Mouse (Mus musculus) left cerebral cortex, postnatal 25 days (tissue): ENCODE measurements around the gene Gpr1. TPM values are rescaled to one million over a fixed set of nuclear protein-coding genes. Genes with fewer than 3 reads are reported as not detected.

Source experiments
- DNase-seq, 2 experiments: peaks; one replicate each; pipeline ENCODE4 v3.0.0; 2022; ENCODE audit warnings: low spot score in 2 of 2, mixed read lengths in 1 of 2
- intact Hi-C: fragments of 180-260 bp; cut with DNase I; formaldehyde crosslinking; loops from one replicate; pipeline ENCODE4 v1.15.1; 2025
- total RNA-seq, 2 experiments: library from RNA; stranded (reverse); gene quantifications; 2 replicates each; pipeline ENCODE4 v1.2.3; 2021

Gene Gpr1
- total RNA-seq, result under 1 TPM; 0.32 to 0.78 TPM

DNA sequence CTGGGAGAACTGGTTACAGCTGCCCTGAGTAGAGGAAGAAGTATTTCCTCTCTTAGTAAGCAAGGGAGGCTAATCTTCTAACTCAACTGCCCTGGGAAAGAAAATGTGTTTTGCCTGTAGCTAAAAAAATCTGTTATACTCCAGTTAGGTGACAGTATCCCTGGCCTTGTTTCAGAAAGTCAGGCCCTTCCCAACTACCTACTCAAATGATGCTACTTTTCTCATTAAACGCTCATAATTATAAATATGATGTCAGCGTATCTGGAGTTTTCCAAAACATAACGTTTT, at the start of gene Gpr1:
Gene Gpr1, minus strand, starts transcription at position 273 of the 288 bp plus-strand sequence.
- DNase-seq, result no peak
- intact Hi-C loops, result no loop called here

DNA sequence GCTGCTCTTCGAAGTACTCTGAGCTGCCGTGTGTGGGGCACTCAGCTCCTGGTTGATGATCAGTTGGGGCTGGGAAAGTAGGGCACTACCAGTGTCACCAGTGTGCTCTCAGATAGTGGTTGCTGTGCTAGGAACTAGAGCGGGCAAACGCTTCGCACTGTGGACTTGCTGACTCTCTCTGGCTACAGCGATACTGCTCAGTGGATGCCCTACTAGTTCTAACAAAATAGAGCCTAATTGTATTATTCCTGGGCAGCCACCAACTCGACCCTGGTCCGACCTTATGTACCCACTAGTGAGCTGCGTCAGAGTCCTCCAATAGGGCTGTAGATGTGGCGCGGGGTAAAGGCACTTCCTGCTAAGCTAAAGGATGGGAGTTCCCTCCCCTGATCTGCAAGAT, 49.3 kb upstream of the Gpr1 start:
- DNase-seq, result no peak
- intact Hi-C loops, result no loop called here

DNA sequence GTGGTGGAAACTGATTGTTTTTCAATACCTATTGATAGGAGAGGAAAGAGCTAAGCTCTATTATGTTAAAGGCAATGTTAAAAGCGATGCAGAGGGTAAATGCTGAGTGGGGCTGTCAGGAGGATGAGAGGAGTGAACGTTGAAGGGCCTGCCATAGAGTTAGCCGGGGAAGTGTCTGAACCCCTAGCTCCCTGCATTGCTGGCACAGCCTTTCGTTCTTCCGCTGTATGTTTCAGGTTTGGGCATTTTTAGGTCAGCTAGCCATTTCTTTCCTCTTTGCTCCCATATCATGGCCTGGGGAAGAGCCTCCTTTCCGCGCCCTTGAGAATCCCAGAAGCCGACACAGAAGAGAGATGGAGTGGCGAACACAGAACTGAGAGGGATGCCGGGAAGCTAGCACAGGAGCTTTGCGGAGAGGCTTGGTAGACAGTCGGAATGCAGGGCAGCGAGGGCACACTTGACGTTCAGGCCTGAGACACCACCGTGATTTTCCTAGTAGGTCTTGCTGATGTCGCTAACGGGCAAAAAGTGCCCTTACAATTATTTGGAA, 46.8 kb upstream of the Gpr1 start:
- intact Hi-C loops, result no loop called here
- DNase-seq, result no peak

DNA sequence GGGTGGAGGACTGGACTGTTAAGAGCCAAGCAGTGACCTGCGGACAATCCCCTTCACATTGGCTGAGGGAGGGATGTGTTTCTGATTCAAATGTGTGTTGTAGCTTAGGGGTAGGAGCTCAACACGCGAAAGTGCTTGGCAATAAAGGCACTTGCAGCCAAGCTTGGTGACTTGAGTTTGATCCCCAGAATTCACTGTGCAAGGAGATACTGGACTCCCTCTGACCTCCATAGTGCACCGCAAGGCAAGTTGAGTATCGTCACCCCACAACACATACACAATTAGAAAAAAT, 46.3 kb upstream of the Gpr1 start:
- intact Hi-C loops, result no loop called here
- DNase-seq, result no peak

GRCm38 (mm10) chr1:63259916-63260741, 45.8 kb upstream of the Gpr1 start:
- intact Hi-C loops, result no loop called here
- DNase-seq, result no peak

DNA sequence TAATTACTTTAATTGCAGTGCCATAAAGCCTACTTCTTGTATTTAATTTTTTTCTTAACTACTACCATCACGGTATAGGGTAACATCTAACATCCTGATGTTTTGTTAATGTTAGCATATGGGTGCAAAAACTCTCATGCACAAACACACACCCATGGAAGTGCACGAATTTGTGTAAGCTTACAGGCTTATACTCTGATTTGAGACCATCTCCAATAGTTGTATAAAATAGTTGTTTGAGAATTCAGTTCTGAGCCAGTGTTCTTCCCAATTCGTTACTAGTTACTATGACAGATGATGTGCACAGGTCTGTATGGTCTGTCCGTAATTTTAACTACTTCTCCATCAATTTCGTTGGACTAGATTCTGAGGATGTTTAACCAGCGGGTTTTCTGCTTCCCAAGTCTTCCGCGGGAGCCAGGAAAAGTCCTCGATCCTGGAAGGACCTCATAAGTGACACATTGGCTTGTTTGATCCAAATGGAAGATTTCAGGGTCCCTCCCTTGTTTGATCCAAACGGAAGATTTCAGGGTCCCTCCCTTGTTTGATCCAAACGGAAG, 45.0 kb upstream of the Gpr1 start:
- intact Hi-C loops, result no loop called here
- DNase-seq, result no peak

- intact Hi-C loops, result no loop called here
- no peak for DNase-seq
Measured at GRCm38 (mm10) chr1:63258501-63258900, 44.2 kb upstream of the Gpr1 start.

- intact Hi-C loops, result no loop called here
- DNase-seq, result peak in 1 of 2 experiments; percentile 62
Measured at GRCm38 (mm10) chr1:63256083-63256482, 41.7 kb upstream of the Gpr1 start.

DNA sequence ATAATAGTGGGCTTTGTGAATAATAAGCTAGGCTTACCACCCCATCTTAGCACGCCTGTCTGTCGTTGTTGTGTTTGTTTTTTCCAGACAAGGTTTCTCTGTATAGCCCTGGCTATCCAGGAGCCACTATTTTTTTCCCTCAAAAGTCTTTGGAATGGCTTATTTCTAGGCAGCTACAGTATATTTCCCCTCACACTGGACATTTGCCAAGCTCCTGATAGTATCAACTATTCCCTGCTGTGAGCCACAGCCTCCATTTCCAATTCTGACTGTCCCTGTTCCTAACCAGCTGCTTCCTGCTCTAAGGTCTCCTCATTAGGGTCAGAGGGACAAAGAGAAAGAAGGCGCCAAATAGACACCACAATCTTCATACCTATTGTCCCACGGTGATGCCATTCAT, 40.8 kb upstream of the Gpr1 start:
- DNase-seq, result no peak
- intact Hi-C loops, result no loop called here

DNA sequence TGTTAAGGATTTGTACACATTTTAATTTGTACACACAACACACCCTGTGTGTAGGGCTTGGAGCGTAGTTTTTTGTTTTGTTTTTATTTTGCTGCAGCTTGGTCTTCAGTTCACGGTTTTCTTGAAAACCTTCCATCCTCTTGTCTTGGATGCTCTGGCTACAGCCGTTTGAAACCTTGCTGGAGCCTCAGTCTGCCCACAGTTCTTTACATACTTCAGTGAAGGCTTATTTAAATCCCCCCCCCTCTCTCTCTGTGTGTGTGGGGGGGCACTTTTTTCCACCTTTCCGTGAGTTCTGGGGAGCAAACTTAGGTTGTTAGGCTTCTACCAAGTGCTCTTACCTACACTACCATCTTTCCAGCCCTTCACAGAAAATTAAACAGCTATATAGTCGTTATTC, 38.9 kb upstream of the Gpr1 start:
- DNase-seq, result no peak
- intact Hi-C loops, result loop anchor here (5.0 kb wide), 1 partner anchor 71 kb away; no protein-coding TSS in a partner anchor

GRCm38 (mm10) chr1:63252351-63253209, 38.2 kb upstream of the Gpr1 start:
- intact Hi-C loops, result loop anchor here (5.0 kb wide), 1 partner anchor 70 kb away; no protein-coding TSS in a partner anchor

DNA sequence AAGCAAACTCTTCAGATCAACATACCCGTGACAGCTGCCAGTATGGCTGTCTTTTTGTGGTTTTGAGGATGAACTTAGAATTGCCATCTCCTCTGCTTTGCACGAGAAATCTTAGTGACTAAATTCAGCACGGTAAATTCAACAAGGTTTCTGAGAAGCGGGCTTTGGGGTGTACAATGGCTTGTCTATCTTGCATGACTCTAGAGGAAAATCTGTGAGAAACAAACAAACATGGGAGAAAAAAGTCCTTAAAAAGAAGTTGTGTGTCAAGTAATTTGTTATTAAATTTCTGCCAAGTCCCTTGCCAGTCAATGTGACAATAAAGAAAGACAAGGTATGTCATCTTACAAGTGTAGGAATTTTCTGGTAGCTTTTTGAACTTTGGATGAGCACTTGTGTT, 34.9 kb upstream of the Gpr1 start:
- intact Hi-C loops, result no loop called here
- no peak for DNase-seq

More at GRCm38 (mm10) chr1:63252351-63253209, 38.2 kb upstream of the Gpr1 start:
- DNase-seq, result no peak

DNA sequence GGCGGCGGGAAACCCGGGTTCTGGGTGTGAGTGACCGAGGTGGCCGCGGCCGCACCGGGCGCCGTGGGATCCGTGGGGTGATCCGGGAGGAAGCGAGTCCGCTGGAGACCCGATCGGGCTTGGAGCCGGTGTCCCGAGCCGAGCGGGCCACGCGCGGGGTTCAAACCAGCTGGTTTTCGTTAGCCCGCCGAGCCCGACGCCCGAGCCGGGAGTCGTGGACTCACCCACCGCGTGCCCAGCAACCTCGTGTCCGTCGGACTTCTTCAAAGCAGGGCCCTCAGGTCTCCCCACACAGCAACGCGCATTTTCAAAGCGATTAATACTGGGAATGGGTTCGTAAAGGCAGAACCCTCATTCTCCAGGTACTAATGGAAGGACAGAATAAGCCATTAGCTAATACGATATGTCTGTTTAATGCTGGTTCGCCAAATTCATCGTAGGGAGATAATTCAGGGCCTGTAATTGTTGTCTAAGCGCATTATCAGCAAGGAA, 34.1 kb upstream of the Gpr1 start:
- DNase-seq, result no peak
- intact Hi-C loops, result no loop called here

- intact Hi-C loops, result no loop called here
- DNase-seq, result no peak
Measured at GRCm38 (mm10) chr1:63247831-63248359, 33.6 kb upstream of the Gpr1 start.

DNA sequence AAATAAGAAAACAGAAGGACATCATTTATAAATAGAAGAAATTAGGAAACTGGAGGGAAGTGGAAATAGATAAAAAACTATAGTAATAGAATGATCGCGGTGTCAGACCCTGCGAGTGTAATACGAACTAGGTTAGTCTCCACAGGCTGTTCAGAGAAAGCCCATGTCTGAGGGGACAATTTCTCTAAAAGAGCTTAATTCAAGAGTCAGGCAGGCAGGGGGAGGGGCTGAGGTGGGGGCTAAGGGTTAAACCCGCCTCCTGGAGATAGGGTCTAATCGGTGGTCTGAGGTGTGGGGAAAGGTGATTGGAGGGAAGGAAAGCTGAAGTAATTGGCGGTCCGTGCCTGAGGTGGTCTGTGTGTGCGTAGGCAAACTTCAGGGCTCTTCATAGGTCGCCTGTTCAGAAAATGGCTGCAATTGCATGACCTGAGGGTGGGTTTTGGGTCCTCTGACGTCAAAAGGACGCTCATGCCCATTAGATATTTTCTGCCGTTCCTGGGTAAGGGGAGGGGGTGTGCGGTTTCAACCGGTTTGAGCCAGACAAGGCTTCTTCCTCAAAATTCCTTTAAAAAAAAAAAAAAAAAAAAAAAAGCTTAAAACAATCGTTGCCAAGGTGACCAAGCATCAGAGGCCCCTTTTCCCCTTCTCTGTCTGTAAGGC, 32.6 kb upstream of the Gpr1 start:
- no peak for DNase-seq
- intact Hi-C loops, result no loop called here

DNA sequence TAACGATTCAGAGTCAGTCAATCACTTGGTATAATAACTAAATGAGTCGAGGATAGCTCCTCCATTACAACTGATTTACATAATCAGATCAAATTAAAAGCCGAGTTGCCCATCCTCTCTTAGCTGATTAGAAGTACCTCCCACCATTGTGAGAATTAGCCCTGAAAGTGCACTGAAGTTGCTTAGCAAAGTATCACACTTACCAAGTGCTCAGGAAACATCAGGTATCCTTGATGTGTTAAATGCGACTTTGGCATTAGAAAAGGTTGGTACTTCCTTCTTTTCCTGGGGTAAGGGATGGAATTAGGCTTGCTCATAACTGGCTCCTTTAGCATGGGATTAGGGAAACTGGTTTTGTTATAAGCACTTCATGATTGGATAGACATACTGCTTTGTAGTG, 29.5 kb upstream of the Gpr1 start:
- no peak for DNase-seq
- intact Hi-C loops, result no loop called here

- no peak for DNase-seq
- intact Hi-C loops, result no loop called here
Measured at GRCm38 (mm10) chr1:63239751-63240150, 25.4 kb upstream of the Gpr1 start.

DNA sequence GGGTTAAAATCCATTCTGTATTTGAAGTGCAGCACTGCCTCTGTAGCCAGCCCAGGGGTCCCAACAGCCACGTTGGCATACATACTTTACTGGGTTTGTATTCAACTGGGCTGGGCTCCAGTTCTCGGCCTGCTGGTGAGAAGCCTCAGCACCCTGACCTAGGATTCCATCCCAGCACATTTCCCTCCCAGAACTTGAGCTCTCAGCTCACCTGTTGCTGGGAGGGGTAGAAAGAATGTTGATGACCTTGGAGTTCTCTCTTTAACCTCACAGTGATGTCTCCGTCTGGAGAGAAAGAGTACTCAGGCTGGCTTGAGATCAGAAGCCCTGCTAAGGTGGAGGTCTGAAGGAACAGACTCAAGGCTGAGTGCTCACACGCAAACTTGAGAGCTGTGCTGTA, 25.0 kb upstream of the Gpr1 start:
- intact Hi-C loops, result no loop called here
- DNase-seq, result no peak

- no peak for DNase-seq
- intact Hi-C loops, result no loop called here
Measured at GRCm38 (mm10) chr1:63237371-63237770, 23.0 kb upstream of the Gpr1 start.

DNA sequence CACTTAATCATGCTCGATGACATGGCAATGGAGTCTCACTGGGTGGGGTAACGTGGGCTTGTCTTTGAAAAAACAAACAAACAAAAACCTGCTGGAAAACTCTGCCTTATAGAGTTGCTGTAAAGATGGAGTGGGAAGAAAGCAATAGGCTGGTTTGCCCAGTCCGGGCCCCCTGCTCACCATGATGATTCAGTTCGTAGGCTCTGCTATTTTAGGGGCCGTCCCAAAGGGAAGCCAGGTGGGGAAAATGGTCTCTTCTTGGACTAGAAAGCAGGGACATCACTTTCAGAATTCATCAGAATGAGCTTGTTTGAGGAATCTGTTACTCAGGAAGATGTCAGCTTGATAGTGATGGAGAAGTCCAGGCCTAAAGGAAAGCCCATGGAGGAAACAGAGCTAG, 12.9 kb upstream of the Gpr1 start:
- DNase-seq, result no peak
- intact Hi-C loops, result no loop called here
